8 mouse cellular contexts compared by ENCODE assay signal in the genomic region with DNA sequence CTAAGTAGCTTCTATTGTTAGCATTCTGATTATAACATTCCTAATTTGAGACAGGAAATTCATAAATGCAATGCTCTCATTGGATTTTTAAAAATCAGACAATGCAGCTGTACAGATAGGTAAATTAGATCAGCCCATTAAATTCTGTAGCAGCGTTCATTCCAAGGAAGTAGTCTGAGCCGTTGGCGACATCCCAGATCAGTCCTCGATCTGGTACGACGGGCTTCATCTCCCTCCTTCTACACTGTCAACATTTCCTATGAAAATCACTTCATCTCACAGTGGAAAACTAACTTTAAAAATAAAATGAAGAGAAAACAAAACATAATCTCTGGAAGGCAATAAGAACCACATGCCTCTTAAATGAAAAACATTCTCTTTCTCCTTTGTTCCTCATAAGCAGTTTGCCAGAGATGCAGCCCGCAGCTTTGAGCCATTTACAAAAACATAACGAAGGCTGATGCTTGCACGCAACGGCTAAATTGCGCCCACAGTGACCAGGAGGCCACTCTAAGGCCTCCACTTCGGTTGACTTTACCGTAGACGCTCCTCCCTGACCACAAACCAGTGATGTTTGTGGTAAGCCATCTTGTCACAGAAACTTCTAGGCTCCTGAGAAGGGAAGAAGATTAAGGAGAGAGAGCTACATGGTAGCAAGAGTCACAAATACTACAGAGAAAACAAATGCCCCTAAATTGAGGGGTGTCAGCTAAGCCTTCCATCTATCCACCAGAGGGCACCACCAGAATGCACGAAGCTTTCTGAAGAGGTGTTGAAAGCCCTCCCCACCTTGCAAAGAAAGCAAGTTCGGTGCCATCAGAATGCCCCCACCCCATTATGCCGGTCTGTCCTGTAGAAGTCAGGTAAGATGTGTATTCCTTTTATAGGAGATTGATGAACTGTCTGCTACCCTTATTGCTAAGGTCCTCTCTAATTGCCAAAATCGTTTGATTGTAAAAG.
DNase-seq lines count a peak whose midpoint lies in the region; ATAC-seq and TF ChIP-seq lines count a peak whose summit lies in the region.

No protein-coding gene starts in this region.

- peak; percentile 61 for TF ChIP-seq CTCF in kidney, adult 2 months (conservative IDR thresholded peaks at IDR 0.05; ENCODE audit: insufficient read depth, insufficient read length, low read depth, low read length)
- peak; percentile 36 for TF ChIP-seq CTCF in ES-Bruce4 (IDR thresholded peaks at IDR 0.05; ENCODE audit: low read depth, low read length)
- TF ChIP-seq CTCF in liver, embryonic 14.5 days (IDR thresholded peaks at IDR 0.05; ENCODE audit: low read depth), result peak; percentile 55

- no peak overlapping the region for H3K9ac ChIP-seq in kidney, embryonic 16.5 days (replicated peaks; ENCODE audit: low read length)
- no peak overlapping the region for H3K9ac ChIP-seq in ES-Bruce4 (ENCODE audit: low read depth, poor library complexity, severe bottlenecking)
- H3K9ac ChIP-seq in liver, embryonic 14.5 days (replicated peaks), result no peak overlapping the region

- no peak for TF ChIP-seq POLR2A in kidney, adult 2 months (IDR thresholded peaks at IDR 0.05; ENCODE audit: low read depth, low read length)
- no peak for TF ChIP-seq POLR2A in ES-Bruce4 (IDR thresholded peaks at IDR 0.05; ENCODE audit: insufficient read depth, low read length)

- no peaks in the 10 kb centered on the region for H3K4me1 ChIP-seq in kidney, adult 2 months (ENCODE audit: control insufficient read depth, insufficient read depth, low read length)
- no peaks in the 10 kb centered on the region for H3K4me1 ChIP-seq in kidney, embryonic 16.5 days (ENCODE audit: insufficient read depth, low read length)
- no peaks in the 10 kb centered on the region for H3K4me1 ChIP-seq in ES-Bruce4 (ENCODE audit: control insufficient read depth, insufficient read depth, low read length)
- H3K4me1 ChIP-seq in liver, embryonic 14.5 days (replicated peaks; ENCODE audit: control insufficient read depth in 2 of 2, insufficient read depth in 2 of 2, low read length in 1 of 2), result no peaks in the 10 kb centered on the region

- no peaks in the 10 kb centered on the region for H3K27me3 ChIP-seq in kidney, adult 2 months (replicated peaks; ENCODE audit: control insufficient read depth, insufficient read depth, low read length)
- no peaks in the 10 kb centered on the region for H3K27me3 ChIP-seq in kidney, embryonic 16.5 days (ENCODE audit: insufficient read depth, low read length)
- no peaks in the 10 kb centered on the region for H3K27me3 ChIP-seq in ES-Bruce4 (ENCODE audit: control insufficient read depth, insufficient read depth, low read length, poor library complexity, severe bottlenecking)
- no peaks in the 10 kb centered on the region for H3K27me3 ChIP-seq in liver, embryonic 14.5 days (ENCODE audit: control insufficient read depth, insufficient read depth, low read length)

- TF ChIP-seq EP300 in ES-Bruce4 (IDR thresholded peaks at IDR 0.05; ENCODE audit: insufficient read depth, low read depth, low read length), result no peak
- no peak for TF ChIP-seq EP300 in liver, embryonic 14.5 days (IDR thresholded peaks at IDR 0.05; ENCODE audit: low read depth)

- no peak overlapping the region for H3K4me2 ChIP-seq in kidney, embryonic 16.5 days (replicated peaks; ENCODE audit: low read depth, low read length)
- H3K4me2 ChIP-seq in liver, embryonic 14.5 days (ENCODE audit: low read depth), result no peak overlapping the region

- no peak; the same call in 1 of the 2 replicates for ATAC-seq in kidney, embryonic 16.5 days (ENCODE audit: low FRiP score, low TSS enrichment)
- peak; percentile 68 for ATAC-seq in granulocyte monocyte progenitor cell, adult 5-6 weeks (replicated peaks; ENCODE audit: poor library complexity, severe bottlenecking)
- no peak for ATAC-seq in liver, embryonic 14.5 days (ENCODE audit: insufficient read depth)

- no peak overlapping the region for H3K4me3 ChIP-seq in kidney, adult 2 months (ENCODE audit: insufficient read depth, low read depth, low read length)
- H3K4me3 ChIP-seq in kidney, embryonic 16.5 days (ENCODE audit: low read length), result no peak overlapping the region
- no peak overlapping the region for H3K4me3 ChIP-seq in ES-Bruce4 (ENCODE audit: low read depth, low read length)
- H3K4me3 ChIP-seq in liver, embryonic 14.5 days (ENCODE audit: insufficient read depth in 1 of 2, low read depth in 2 of 2, low read length in 2 of 2), result no peak overlapping the region

- peak; percentile 36 for DNase-seq in kidney, adult 2 months
- peak; percentile 61 to 65 for DNase-seq in adrenal gland, postnatal 36 days
- DNase-seq in liver, embryonic 14.5 days (ENCODE audit: low read depth in 3 of 3, low spot score in 3 of 3), result no peak
- DNase-seq in right cerebral cortex, postnatal 14 days, result peak; percentile 29
- DNase-seq in yolk sac, embryonic 10.5 days (ENCODE audit: low spot score), result no peak

- no peaks in the 10 kb centered on the region for H3K36me3 ChIP-seq in kidney, adult 2 months (ENCODE audit: control insufficient read depth, insufficient read depth, low read length)
- no peaks in the 10 kb centered on the region for H3K36me3 ChIP-seq in kidney, embryonic 16.5 days (ENCODE audit: insufficient read depth, low read length)
- H3K36me3 ChIP-seq in ES-Bruce4 (ENCODE audit: control insufficient read depth, insufficient read depth, low read length, poor library complexity, severe bottlenecking), result no peaks in the 10 kb centered on the region
- no peaks in the 10 kb centered on the region for H3K36me3 ChIP-seq in liver, embryonic 14.5 days (replicated peaks; ENCODE audit: control insufficient read depth, insufficient read depth, low read depth)

- H3K9me3 ChIP-seq in kidney, embryonic 16.5 days (ENCODE audit: low read length), result no peaks in the 10 kb centered on the region
- H3K9me3 ChIP-seq in ES-Bruce4 (replicated peaks; ENCODE audit: control insufficient read depth, insufficient read depth, low read length, poor library complexity, severe bottlenecking), result no peaks in the 10 kb centered on the region
- H3K9me3 ChIP-seq in liver, embryonic 14.5 days (ENCODE audit: control insufficient read depth, low read length), result no peaks in the 10 kb centered on the region

- WGBS in kidney, adult 2 months, result 68% methylated on average over 18 of the region's 18 CpGs
- WGBS in kidney, embryonic 16.5 days, result 70% methylated on average over 18 of the region's 18 CpGs
- 58% methylated on average over 18 of the region's 18 CpGs for WGBS in liver, embryonic 14.5 days (ENCODE audit: insufficient replicate concordance)

- H3K27ac ChIP-seq in kidney, adult 2 months (ENCODE audit: insufficient read depth, low read depth, low read length), result no peak overlapping the region
- no peak overlapping the region for H3K27ac ChIP-seq in kidney, embryonic 16.5 days (ENCODE audit: low read length)
- H3K27ac ChIP-seq in ES-Bruce4 (ENCODE audit: insufficient read depth, low read length), result no peak overlapping the region
- no peak overlapping the region for H3K27ac ChIP-seq in liver, embryonic 14.5 days

Comparison
In these comparisons a context has a peak if more than half of its experiments do, and no peak if none do; other contexts are left out.
1. DNase-seq: peak in kidney, adult 2 months (single experiment), adrenal gland, postnatal 36 days (2 of 2) and right cerebral cortex, postnatal 14 days (single experiment); none in liver, embryonic 14.5 days (0 of 3) and yolk sac, embryonic 10.5 days (single experiment).
2. Peak in every context shown above with its lines, with median percentiles within 50 percentile points of each other: CTCF ChIP-seq.